Mouse (Mus musculus) E14TG2a.4 (cell line): ENCODE results near the gene Pgm2.

Experiments
- CTCF ChIP-seq: conservative IDR thresholded peaks from 2 replicates; pipeline ENCODE4 v1.5.1; 2014; ENCODE audit warnings: low read length
- NANOG ChIP-seq: IDR thresholded peaks from 2 replicates; pipeline ENCODE4 v1.6.1; 2014; ENCODE audit warnings: borderline replicate concordance, low read length, mixed read lengths
- POU5F1 ChIP-seq: IDR thresholded peaks from 2 replicates; pipeline ENCODE4 v1.6.1; 2014; ENCODE audit warnings: low read length, borderline replicate concordance

DNA sequence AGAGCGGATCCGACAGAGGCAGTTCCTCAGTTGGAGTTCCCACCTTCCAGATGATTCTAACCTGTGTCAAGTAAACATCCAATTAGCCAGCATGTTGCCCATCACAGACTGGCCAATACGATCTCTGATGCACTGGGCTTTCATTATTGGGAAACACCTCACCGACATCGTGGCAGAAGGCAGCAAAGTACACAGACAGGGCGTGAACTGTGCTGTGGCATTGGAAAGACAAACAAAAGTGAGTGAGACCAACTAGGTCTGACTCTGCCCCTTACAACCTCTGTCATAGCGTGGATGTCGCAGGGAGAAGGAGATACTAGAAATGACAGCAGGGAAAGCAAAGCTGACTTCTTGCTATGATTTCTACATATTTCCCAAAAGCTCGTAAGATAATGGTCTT, 4.0 kb upstream of the Pgm2 start:
- TF ChIP-seq CTCF: no peak
- no peak for TF ChIP-seq NANOG
- no peak for TF ChIP-seq POU5F1
